In the genomic region with DNA sequence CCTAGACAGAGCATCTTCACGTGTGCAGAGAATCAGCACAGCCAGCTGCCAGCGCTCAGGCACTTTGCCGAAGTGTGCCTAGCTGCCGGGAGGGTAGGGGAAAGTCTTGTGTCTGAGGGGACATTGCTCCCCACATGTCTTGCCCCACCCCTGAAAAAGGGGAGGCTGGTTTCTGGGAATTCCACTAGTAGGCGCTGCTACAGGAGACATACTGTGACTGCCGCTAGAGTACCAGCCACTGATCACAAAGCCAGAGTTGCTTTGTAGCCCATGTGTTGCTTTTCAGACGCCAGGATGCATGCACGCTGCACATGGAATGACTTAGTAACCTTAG, we compare ENCODE assay signal across 16 mouse cellular contexts. TPM values are rescaled to one million over a fixed set of nuclear protein-coding genes. Genes with fewer than 3 reads are reported as not detected.
A peak's percentile ranks its signal among the peaks of the same experiment; 100 is the strongest.
DNase-seq lines count a peak whose midpoint lies in the region; ATAC-seq and TF ChIP-seq lines count a peak whose summit lies in the region.
"Had no signal": no experiment of that assay in that cellular context is flagged by ENCODE, and none has a peak within 500 bp of the region (broad histone marks: within the 10 kb centered on the region; RNA-seq: fewer than 3 reads in every experiment).

No protein-coding gene starts in this region.

- no peak for DNase-seq in frontal cortex, postnatal 36 days (ENCODE audit: low spot score in 2 of 2)
- peak; percentile 18 for DNase-seq in embryo, embryonic 9.5 days (ENCODE audit: extremely low spot score)
- DNase-seq in hindbrain, embryonic 11.5 days (ENCODE audit: low spot score) = peak; percentile 40
- DNase-seq in midbrain, postnatal 0 days (ENCODE audit: low spot score) = peak; percentile 26
- no peak for DNase-seq in gastrocnemius, adult 8-10 months (ENCODE audit: low spot score in 2 of 2)
- no peak for DNase-seq in MN1 (ENCODE audit: low spot score)
- DNase-seq: cerebellum, adult 11 months had no signal

- no peaks in the 10 kb centered on the region for H3K27me3 ChIP-seq in hindbrain, embryonic 11.5 days (ENCODE audit: control insufficient read depth, insufficient read depth, low read length)
- H3K27me3 ChIP-seq in midbrain, postnatal 0 days (ENCODE audit: insufficient read depth, low read length) = 0 out of 2 replicates have a peak, but pooled peaks cover 3% of the 10 kb centered on the region

- peak; percentile 16; the same call in 1 of the 2 replicates for ATAC-seq in frontal cortex, adult (ENCODE audit: low TSS enrichment)
- peak; percentile 39 for ATAC-seq in hindbrain, embryonic 11.5 days (ENCODE audit: low FRiP score)
- ATAC-seq in midbrain, postnatal 0 days (ENCODE audit: low FRiP score) = no peak; the same call in 1 of the 2 replicates
- no peak for ATAC-seq in megakaryocyte progenitor cell, adult 5-6 weeks (replicated peaks; ENCODE audit: poor library complexity)

- H3K9ac ChIP-seq in hindbrain, embryonic 11.5 days (ENCODE audit: low read depth, low read length) = no peak overlapping the region
- no peak overlapping the region for H3K9ac ChIP-seq in midbrain, postnatal 0 days (replicated peaks; ENCODE audit: low read length, poor library complexity, severe bottlenecking)
- H3K9ac ChIP-seq: limb, embryonic 12.5 days had no signal

- H3K36me3 ChIP-seq in hindbrain, embryonic 11.5 days (ENCODE audit: control insufficient read depth, insufficient read depth, low read length) = no peaks in the 10 kb centered on the region
- no peaks in the 10 kb centered on the region for H3K36me3 ChIP-seq in midbrain, postnatal 0 days (ENCODE audit: insufficient read depth, low read length)
- H3K36me3 ChIP-seq: limb, embryonic 12.5 days had no signal

- no peak overlapping the region; the same call in 1 of the 2 replicates for H3K4me2 ChIP-seq in hindbrain, embryonic 11.5 days (replicated peaks; ENCODE audit: low read depth, low read length)
- H3K4me2 ChIP-seq in midbrain, postnatal 0 days (ENCODE audit: low read depth, low read length, poor library complexity, severe bottlenecking) = peak overlapping the region; percentile 32
- H3K4me2 ChIP-seq: limb, embryonic 12.5 days had no signal

- TF ChIP-seq CTCF in midbrain, postnatal 0 days (IDR thresholded peaks at IDR 0.05) = peak; percentile 76

- H3K4me1 ChIP-seq in hindbrain, embryonic 11.5 days (replicated peaks; ENCODE audit: control insufficient read depth, insufficient read depth, low read length) = no peaks in the 10 kb centered on the region
- no peaks in the 10 kb centered on the region for H3K4me1 ChIP-seq in midbrain, postnatal 0 days (ENCODE audit: insufficient read depth, low read length)
- H3K4me1 ChIP-seq: limb, embryonic 12.5 days had no signal

- no peaks in the 10 kb centered on the region for H3K9me3 ChIP-seq in hindbrain, embryonic 11.5 days (ENCODE audit: control insufficient read depth, low read length)
- H3K9me3 ChIP-seq in midbrain, postnatal 0 days (ENCODE audit: low read length) = no peaks in the 10 kb centered on the region
- H3K9me3 ChIP-seq: limb, embryonic 12.5 days had no signal

- 23% methylated on average over 8 of the region's 8 CpGs for whole genome bisulfite sequencing in hindbrain, embryonic 11.5 days
- 16% methylated on average over 8 of the region's 8 CpGs for WGBS in midbrain, postnatal 0 days

- H3K27ac ChIP-seq in hindbrain, embryonic 11.5 days (ENCODE audit: low read depth, low read length) = no peak overlapping the region
- H3K27ac ChIP-seq in midbrain, postnatal 0 days (ENCODE audit: low read depth, low read length) = no peak overlapping the region
- H3K27ac ChIP-seq: limb, embryonic 12.5 days had no signal

- no peak overlapping the region for H3K4me3 ChIP-seq in hindbrain, embryonic 11.5 days (ENCODE audit: low read depth, low read length)
- H3K4me3 ChIP-seq in midbrain, postnatal 0 days (ENCODE audit: low read depth, low read length) = no peak overlapping the region; the same call in 1 of the 2 replicates
- H3K4me3 ChIP-seq: erythroblast, embryonic 14.5 days; limb, embryonic 12.5 days had no signal

RNA-seq across cellular contexts. Expression of a gene that starts 37.5 kb away (rescaled TPM):
- polyA plus RNA-seq in hindbrain, embryonic 11.5 days (2014; fragmentation: Nextera tagmentation; extraction: Ambion mirVana) = 0.04 TPM in 1 of 2 replicates, not detected in the other
- 0.22 and 0.76 TPM in 2 replicates for total RNA-seq in midbrain, postnatal 0 days (2014; rRNA removed)
- polyA plus RNA-seq in midbrain, postnatal 0 days (2015; fragmentation: Nextera tagmentation; extraction: Ambion mirVana) = 0.45 and 0.47 TPM in 2 replicates
- not detected for total RNA-seq in gastrocnemius, adult 8-10 months (2022)
- total RNA-seq in megakaryocyte progenitor cell, adult 5-6 weeks (2015) = not detected in 2 replicates
- not detected in 2 replicates for total RNA-seq in megakaryocyte progenitor cell, adult 5-6 weeks (2017)
- total RNA-seq: adrenal gland, adult 18-20 months had no signal
- polyA plus RNA-seq: erythroblast, embryonic 14.5 days; intestine, embryonic 14.5 days; limb, embryonic 12.5 days; lung, embryonic 16.5 days; small intestine, adult 2 months; thymus, postnatal 0 days had no signal

Comparison
In these comparisons a context has a peak if more than half of its experiments do, and no peak if none do; other contexts are left out.
1. ATAC-seq: peak in frontal cortex, adult (single experiment) and hindbrain, embryonic 11.5 days (single experiment); none in midbrain, postnatal 0 days (single experiment) and megakaryocyte progenitor cell, adult 5-6 weeks (single experiment).
2. DNase-seq: peak in embryo, embryonic 9.5 days (single experiment), hindbrain, embryonic 11.5 days (single experiment) and midbrain, postnatal 0 days (single experiment); none in frontal cortex, postnatal 36 days (0 of 2), gastrocnemius, adult 8-10 months (0 of 2) and MN1 (single experiment).